Mouse (Mus musculus) liver, embryonic 15.5 days (tissue): ENCODE measurements around the gene Hemk1. TPM values are rescaled to one million over a fixed set of nuclear protein-coding genes. Genes with fewer than 3 reads are reported as not detected.

Experiments
- ATAC-seq: fragments of 200-750 bp; cut with Nextera tagmentation; 2 replicates; pipeline ENCODE4 v1.8.0; 2017; ENCODE audit warnings: moderate number of reproducible peaks, mild to moderate bottlenecking, moderate library complexity; ENCODE audit not compliant: insufficient read depth
- H3K27ac ChIP-seq: fragments of 300-500 bp; sonication (generic); replicated peaks from 2 replicates; pipeline ENCODE4 v1.5.1; 2015; ENCODE audit warnings: mild to moderate bottlenecking, inconsistent platforms
- H3K27me3 ChIP-seq: fragments of 300-500 bp; sonication (generic); 2 replicates; pipeline ENCODE4 v1.6.1; 2015; ENCODE audit warnings: mild to moderate bottlenecking, inconsistent platforms
- H3K36me3 ChIP-seq: fragments of 300-500 bp; sonication (generic); replicated peaks from 2 replicates; pipeline ENCODE4 v1.6.1; 2015; ENCODE audit warnings: moderate library complexity, mild to moderate bottlenecking, inconsistent platforms
- H3K4me1 ChIP-seq: fragments of 300-500 bp; sonication (generic); replicated peaks from 2 replicates; pipeline ENCODE4 v1.6.1; 2015; ENCODE audit warnings: inconsistent platforms
- H3K4me2 ChIP-seq: fragments of 300-500 bp; sonication (generic); 2 replicates; pipeline ENCODE4 v1.6.1; 2015; ENCODE audit warnings: moderate library complexity, mild to moderate bottlenecking, inconsistent platforms
- H3K4me3 ChIP-seq: fragments of 300-500 bp; sonication (generic); replicated peaks from 2 replicates; pipeline ENCODE4 v1.5.1; 2015; ENCODE audit warnings: mild to moderate bottlenecking, inconsistent platforms
- H3K9ac ChIP-seq: fragments of 300-500 bp; sonication (generic); 2 replicates; pipeline ENCODE4 v1.6.1; 2015; ENCODE audit warnings: moderate library complexity, mild to moderate bottlenecking, inconsistent platforms
- H3K9me3 ChIP-seq: fragments of 300-500 bp; sonication (generic); replicated peaks from 2 replicates; pipeline ENCODE4 v1.6.1; 2016; ENCODE audit warnings: inconsistent platforms
- WGBS: fragments of 180-500 bp; shearing (Covaris S2); methylation state at CpG from one replicate; pipeline ENCODE4 v1.1.7; 2015; ENCODE audit warnings: mixed read lengths; ENCODE audit not compliant: insufficient replicate concordance; 5-methylcytosine and 5-hydroxymethylcytosine counted together
- polyA plus RNA-seq: library from polyadenylated mRNA; unstranded; fragments of >200 nt; fragmentation: Nextera tagmentation; extraction: Ambion mirVana; gene quantifications from 2 replicates; pipeline ENCODE4 v1.2.1, GENCODE M21; 2015

Gene Hemk1
- polyA plus RNA-seq, 1 experiment from 2014 or later, result 3.7 TPM

- H3K4me3 ChIP-seq, result no peak overlapping the region
- peak overlapping the region; percentile 96 for H3K27ac ChIP-seq
- no peaks in the 10 kb centered on the region for H3K36me3 ChIP-seq
- peak; percentile 7 for ATAC-seq
- H3K9ac ChIP-seq, result peak overlapping the region; percentile 42; the same call in 1 of the 2 replicates
- H3K4me1 ChIP-seq, result peaks cover 59% of the 10 kb centered on the region
- H3K9me3 ChIP-seq, result no peaks in the 10 kb centered on the region
- peak overlapping the region; percentile 70 for H3K4me2 ChIP-seq
- 71% methylated on average over 1 of the region's 1 CpGs for WGBS
- H3K27me3 ChIP-seq, result peaks cover 20% of the 10 kb centered on the region
These were observed 30.2 kb upstream of the Hemk1 start for GRCm38 (mm10) chr9:107368302-107368701.

GRCm38 (mm10) chr9:107366644-107367043 is 28.5 kb upstream of the Hemk1 start:
- H3K4me1 ChIP-seq, result peaks cover 47% of the 10 kb centered on the region
- no peak overlapping the region for H3K9ac ChIP-seq
- H3K27ac ChIP-seq, result no peak overlapping the region
- no peaks in the 10 kb centered on the region for H3K9me3 ChIP-seq
- 3% methylated on average over 3 of the region's 3 CpGs for WGBS
- ATAC-seq, result no peak
- no peaks in the 10 kb centered on the region for H3K36me3 ChIP-seq
- H3K4me3 ChIP-seq, result no peak overlapping the region
- peaks cover 29% of the 10 kb centered on the region for H3K27me3 ChIP-seq
- H3K4me2 ChIP-seq, result no peak overlapping the region

- H3K4me3 ChIP-seq, result no peak overlapping the region
- no peaks in the 10 kb centered on the region for H3K36me3 ChIP-seq
- H3K4me1 ChIP-seq, result peaks cover 7% of the 10 kb centered on the region
- H3K27me3 ChIP-seq, result peaks cover 52% of the 10 kb centered on the region
- H3K27ac ChIP-seq, result no peak overlapping the region
- WGBS, result 23% methylated on average over 3 of the region's 3 CpGs
- H3K9ac ChIP-seq, result no peak overlapping the region
- no peak overlapping the region for H3K4me2 ChIP-seq
- H3K9me3 ChIP-seq, result no peaks in the 10 kb centered on the region
- no peak for ATAC-seq
These were observed 22.8 kb upstream of the Hemk1 start for GRCm38 (mm10) chr9:107360989-107361388.

GRCm38 (mm10) chr9:107357651-107358050 is 19.5 kb upstream of the Hemk1 start:
- no peaks in the 10 kb centered on the region for H3K36me3 ChIP-seq
- 0 out of 2 replicates have a peak, but pooled peaks have one; percentile 4 for ATAC-seq

GRCm38 (mm10) chr9:107355870-107356765 is 18.0 kb upstream of the Hemk1 start:
- no peaks in the 10 kb centered on the region for H3K9me3 ChIP-seq
- H3K4me3 ChIP-seq, result no peak overlapping the region
- peaks cover 66% of the 10 kb centered on the region for H3K27me3 ChIP-seq
- no peak overlapping the region for H3K4me2 ChIP-seq
- WGBS, result 42% methylated on average over 7 of the region's 7 CpGs
- H3K4me1 ChIP-seq, result peaks cover 7% of the 10 kb centered on the region
- no peak overlapping the region for H3K27ac ChIP-seq
- H3K36me3 ChIP-seq, result no peaks in the 10 kb centered on the region
- no peak overlapping the region for H3K9ac ChIP-seq
- ATAC-seq, result no peak

More at GRCm38 (mm10) chr9:107357651-107358050, 19.5 kb upstream of the Hemk1 start:
- no peak overlapping the region for H3K4me2 ChIP-seq
- H3K9me3 ChIP-seq, result no peaks in the 10 kb centered on the region
- 25% methylated on average over 5 of the region's 5 CpGs for WGBS
- H3K4me1 ChIP-seq, result peaks cover 7% of the 10 kb centered on the region
- no peak overlapping the region for H3K4me3 ChIP-seq
- H3K9ac ChIP-seq, result no peak overlapping the region
- peaks cover 62% of the 10 kb centered on the region for H3K27me3 ChIP-seq
- H3K27ac ChIP-seq, result no peak overlapping the region

- Histone ChIP-seq H3K4me1 (no peaks in the 10 kb centered on the region), H3K27me3 (peaks cover 61% of the 10 kb centered on the region)
- WGBS, result 24% methylated on average over 1 of the region's 1 CpGs
These were observed 16.7 kb upstream of the Hemk1 start for GRCm38 (mm10) chr9:107354826-107355225.

GRCm38 (mm10) chr9:107349321-107349720 is 11.2 kb upstream of the Hemk1 start:
- 47% methylated on average over 7 of the region's 7 CpGs for WGBS
- no peaks in the 10 kb centered on the region for H3K4me1 ChIP-seq
- H3K4me2 ChIP-seq, result no peak overlapping the region
- H3K9me3 ChIP-seq, result no peaks in the 10 kb centered on the region
- no peak for ATAC-seq
- H3K9ac ChIP-seq, result no peak overlapping the region
- H3K27me3 ChIP-seq, result peaks cover 26% of the 10 kb centered on the region
- H3K27ac ChIP-seq, result no peak overlapping the region
- no peak overlapping the region for H3K4me3 ChIP-seq
- no peaks in the 10 kb centered on the region for H3K36me3 ChIP-seq

More at GRCm38 (mm10) chr9:107354826-107355225, 16.7 kb upstream of the Hemk1 start:
- Histone ChIP-seq H3K27ac (no peak overlapping the region), H3K36me3 (no peaks in the 10 kb centered on the region), H3K4me2 (no peak overlapping the region), H3K9ac (no peak overlapping the region), H3K9me3 (no peaks in the 10 kb centered on the region), H3K4me3 (no peak overlapping the region)
- ATAC-seq, result no peak

GRCm38 (mm10) chr9:107347586-107348183 is 9.5 kb upstream of the Hemk1 start:
- Histone ChIP-seq H3K9ac (no peak overlapping the region), H3K27ac (no peak overlapping the region), H3K9me3 (no peaks in the 10 kb centered on the region), H3K27me3 (peaks cover 21% of the 10 kb centered on the region), H3K4me1 (no peaks in the 10 kb centered on the region), H3K36me3 (no peaks in the 10 kb centered on the region), H3K4me3 (no peak overlapping the region), H3K4me2 (no peak overlapping the region)
- WGBS, result 44% methylated on average over 9 of the region's 9 CpGs
- no peak for ATAC-seq

GRCm38 (mm10) chr9:107346081-107346480 is 7.9 kb upstream of the Hemk1 start:
- no peak for ATAC-seq
- Histone ChIP-seq H3K36me3 (no peaks in the 10 kb centered on the region), H3K4me1 (no peaks in the 10 kb centered on the region), H3K9ac (no peak overlapping the region), H3K27ac (no peak overlapping the region), H3K9me3 (no peaks in the 10 kb centered on the region), H3K27me3 (peaks cover 26% of the 10 kb centered on the region), H3K4me2 (no peak overlapping the region), H3K4me3 (no peak overlapping the region)
- WGBS, result 65% methylated on average over 8 of the region's 8 CpGs

- H3K9ac ChIP-seq, result no peak overlapping the region
- WGBS, result 56% methylated on average over 6 of the region's 6 CpGs
- no peaks in the 10 kb centered on the region for H3K36me3 ChIP-seq
- ATAC-seq, result no peak
- no peak overlapping the region for H3K4me3 ChIP-seq
- no peak overlapping the region for H3K27ac ChIP-seq
- H3K4me1 ChIP-seq, result peaks cover 13% of the 10 kb centered on the region
- H3K27me3 ChIP-seq, result peaks cover 37% of the 10 kb centered on the region
- no peak overlapping the region for H3K4me2 ChIP-seq
- no peaks in the 10 kb centered on the region for H3K9me3 ChIP-seq
These were observed 5.9 kb upstream of the Hemk1 start for GRCm38 (mm10) chr9:107344027-107344426.

- Histone ChIP-seq H3K9ac (no peak overlapping the region), H3K36me3 (no peaks in the 10 kb centered on the region), H3K27me3 (peaks cover 37% of the 10 kb centered on the region), H3K4me3 (no peak overlapping the region), H3K4me1 (peaks cover 20% of the 10 kb centered on the region), H3K27ac (no peak overlapping the region), H3K9me3 (no peaks in the 10 kb centered on the region), H3K4me2 (no peak overlapping the region)
- 58% methylated on average over 8 of the region's 8 CpGs for WGBS
- ATAC-seq, result no peak
These were observed 5.2 kb upstream of the Hemk1 start for GRCm38 (mm10) chr9:107343146-107343943.
